Mouse (Mus musculus) retina, postnatal 1 day (tissue): Measurements from ENCODE around the gene Zmynd12.
A peak's percentile ranks its signal among the peaks of the same experiment; 100 is the strongest.

ENCODE experiments used
- DNase-seq: peaks from one replicate; pipeline ENCODE4 v3.0.0-alpha.2; 2012

Gene Zmynd12

DNA sequence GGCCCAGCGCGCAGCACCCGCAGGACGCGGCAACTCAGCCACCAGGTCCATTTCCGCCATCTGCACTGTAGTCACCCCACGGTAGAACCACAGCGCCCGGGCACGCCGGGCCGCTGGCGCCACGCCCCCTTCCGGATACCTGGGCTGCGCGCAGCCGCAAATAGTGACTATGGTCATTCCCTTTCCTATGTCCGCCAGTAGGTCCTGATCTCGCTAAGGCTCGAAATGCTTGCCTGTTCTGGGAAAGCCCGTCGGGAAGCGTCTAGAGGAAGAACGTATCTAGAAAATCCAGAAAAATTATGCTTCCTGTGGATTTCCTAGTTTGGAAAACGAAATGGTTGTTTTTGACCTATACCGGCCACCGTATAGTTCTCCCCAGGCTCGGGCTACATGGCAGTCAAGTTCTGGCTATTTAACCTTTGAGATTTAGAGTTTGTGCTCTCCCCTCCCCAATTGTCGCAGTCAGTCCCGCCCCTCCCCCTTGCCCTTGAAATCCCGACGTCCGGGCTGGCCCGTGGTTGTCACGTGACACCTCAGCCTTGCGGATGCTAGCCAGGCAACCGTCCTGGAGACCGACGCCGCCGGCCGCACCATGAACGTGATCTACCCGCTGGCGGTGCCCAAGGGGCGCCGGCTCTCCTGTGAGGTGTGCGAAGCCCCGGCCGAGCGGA, at the start of gene Zmynd12, which contains the start of gene Ppcs:
Zmynd12 (plus strand) TSS at position 521 of the 671 bp plus-strand sequence.
Ppcs (minus strand) TSS at position 127 of the 671 bp plus-strand sequence.
- DNase-seq, result peak; percentile 95

DNA sequence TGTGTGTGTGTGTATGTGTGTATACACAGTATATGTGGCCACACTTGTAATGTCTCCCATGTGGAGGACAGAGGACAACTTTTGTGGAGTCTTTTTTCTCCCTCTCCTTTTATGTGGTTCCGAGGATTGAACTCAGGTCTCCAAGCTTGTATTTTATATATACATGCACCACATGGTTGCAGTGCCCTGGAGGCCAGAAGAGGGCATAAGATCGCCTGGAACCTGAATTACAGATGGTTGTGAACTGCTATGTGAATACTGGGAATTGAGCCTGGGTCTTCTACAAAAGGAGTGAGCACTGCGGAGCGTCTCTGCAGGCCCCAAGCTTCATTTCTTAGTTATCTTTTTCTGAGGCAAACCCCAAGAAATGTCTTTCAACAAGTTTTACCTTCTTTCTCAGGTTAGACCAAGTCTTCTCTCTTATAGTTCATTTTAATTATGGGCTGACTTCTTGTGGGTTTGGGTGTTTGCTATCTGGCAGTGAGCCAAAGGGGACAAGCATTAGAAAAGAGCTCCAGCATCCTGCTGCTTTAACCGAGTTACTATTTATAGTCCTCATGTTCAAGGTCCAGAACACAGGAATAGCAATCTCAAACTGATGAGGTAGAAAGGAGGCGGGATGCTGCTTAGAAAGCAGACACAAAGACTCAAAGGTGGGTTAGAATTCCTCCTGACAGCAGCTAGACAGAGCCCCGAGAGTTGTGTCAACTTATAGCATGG, 41.0 kb upstream of the Zmynd12 start:
- DNase-seq, result no peak

DNA sequence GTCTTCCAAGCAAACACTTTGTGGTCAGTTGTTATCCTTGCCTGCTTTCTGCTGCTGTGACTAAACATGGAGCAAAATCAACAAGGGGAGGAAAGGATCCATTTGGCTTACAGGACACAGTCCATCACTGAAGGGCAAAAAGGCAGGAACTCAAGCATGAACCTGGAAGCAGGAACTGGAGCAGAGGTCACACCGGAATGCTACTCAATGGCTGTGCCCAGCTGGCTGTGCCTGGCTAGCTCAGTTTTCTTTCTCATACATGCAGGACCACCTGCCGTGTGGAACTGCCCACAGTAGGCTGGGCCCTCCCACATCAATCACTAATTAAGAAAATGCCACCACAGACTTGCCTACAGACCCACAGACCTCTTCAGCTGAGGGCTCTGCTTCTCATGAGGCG, 33.4 kb upstream of the Zmynd12 start:
- peak; percentile 23 for DNase-seq

DNA sequence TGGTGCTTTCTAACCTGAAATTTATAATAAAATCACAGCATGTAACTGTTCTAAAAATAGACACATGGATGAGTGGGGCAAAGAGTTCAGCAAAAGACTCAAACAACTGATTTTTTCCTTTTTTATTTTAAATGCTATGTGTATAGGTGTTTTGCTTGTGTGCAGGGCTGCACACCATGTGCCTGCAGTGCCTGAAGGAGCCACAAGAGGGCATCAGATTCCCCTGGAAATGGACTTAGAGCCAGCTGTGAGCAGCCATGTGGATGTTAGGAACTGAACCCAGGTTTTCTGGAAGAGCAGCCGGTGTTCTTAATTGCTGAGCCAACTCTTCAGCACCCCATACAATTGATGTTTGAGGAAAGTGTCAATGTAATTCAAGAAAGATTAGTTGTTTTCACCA, 32.2 kb upstream of the Zmynd12 start:
- peak; percentile 40 for DNase-seq

DNA sequence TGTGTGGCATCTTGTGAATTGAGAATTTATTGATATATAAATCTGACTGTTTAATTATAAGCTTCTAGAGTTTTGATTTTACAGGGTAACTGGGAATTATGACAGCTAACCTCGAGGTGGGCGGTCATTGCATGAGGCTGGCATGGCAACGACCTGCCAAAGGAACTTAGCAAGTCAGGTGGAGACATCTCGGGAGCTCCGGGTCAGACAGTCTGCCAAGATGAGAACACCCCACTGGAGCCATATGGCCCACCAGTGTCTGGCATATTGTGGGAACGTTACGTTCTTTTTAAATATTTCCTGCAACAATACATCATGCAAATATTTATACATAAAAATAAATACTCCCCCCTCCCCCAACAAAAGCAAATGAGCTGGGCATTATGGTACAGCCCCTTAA, 23.9 kb upstream of the Zmynd12 start:
- no peak for DNase-seq

DNA sequence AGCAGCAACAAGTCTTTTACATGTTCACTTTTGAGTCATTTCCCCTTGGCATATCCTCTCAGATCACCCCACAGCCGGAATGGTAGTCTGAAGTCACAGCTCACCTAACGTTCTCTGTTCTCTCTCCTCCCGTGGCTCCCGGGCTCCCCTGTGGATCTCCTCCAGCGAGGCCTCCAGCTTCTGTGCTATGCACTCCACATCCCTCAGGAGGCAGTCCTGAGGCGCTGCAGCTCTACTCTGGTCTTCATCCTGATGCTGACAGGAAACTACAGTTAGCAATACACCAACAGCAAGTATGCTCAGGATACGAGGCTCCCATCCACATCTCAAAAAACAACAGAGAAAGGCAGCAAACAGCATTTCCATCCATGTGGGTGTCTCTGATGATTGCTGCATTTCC, 21.7 kb upstream of the Zmynd12 start:
- no peak for DNase-seq

DNA sequence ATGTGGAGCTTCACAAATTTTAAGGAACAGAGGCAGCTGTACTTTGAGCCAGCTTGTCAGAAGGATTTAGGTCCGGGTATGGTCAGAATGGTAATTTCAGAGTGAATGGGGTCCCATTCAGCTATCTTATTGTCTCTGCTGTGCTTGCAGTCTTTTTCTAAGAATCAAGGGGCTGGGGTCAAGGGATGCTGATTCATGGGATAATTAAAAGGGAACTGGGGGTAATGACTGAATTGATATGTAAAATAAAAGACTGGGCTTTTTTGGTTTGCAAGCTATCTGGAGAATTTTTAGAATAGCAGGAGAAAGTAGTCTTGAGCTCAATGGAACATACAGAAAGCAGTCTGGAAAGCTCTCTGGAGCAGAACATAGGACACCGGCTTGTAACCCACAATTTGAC, 19.2 kb upstream of the Zmynd12 start:
- DNase-seq, result no peak

DNA sequence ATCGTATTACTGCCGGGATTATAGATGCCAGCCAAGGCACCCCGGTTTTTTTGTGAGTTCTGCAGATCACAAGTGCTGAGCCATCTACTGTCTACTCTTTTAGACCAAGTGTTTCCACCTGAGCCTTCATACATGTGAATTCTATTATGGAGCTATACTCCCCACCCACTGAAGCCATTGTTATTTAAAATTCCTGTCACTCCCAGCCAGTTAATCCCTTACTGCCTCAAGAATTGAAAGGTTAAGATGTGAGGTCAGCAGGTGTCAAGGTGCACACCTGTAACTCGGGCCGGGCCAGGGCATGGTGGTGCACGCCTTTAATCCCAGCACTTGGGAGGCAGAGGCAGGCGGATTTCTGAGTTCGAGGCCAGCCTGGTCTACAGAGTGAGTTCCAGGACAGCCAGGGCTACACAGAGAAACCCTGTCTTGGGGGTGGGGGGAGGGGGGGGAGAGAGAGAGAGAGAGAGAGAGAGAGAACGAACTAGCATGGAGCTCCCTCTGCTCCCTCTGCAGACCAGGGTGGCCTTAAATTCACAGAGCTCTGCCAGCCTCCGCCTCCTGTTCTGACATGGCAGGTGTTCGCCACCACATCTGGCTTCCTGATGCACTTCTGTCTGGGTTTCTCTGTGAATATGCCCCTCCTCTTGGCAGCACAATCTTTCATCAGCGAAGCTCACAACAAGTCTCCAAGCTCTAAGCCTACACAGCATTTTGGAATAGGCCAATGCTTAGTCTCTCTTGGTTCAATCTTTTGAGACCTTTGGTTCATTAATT, 10.6 kb upstream of the Zmynd12 start:
- no peak for DNase-seq

DNA sequence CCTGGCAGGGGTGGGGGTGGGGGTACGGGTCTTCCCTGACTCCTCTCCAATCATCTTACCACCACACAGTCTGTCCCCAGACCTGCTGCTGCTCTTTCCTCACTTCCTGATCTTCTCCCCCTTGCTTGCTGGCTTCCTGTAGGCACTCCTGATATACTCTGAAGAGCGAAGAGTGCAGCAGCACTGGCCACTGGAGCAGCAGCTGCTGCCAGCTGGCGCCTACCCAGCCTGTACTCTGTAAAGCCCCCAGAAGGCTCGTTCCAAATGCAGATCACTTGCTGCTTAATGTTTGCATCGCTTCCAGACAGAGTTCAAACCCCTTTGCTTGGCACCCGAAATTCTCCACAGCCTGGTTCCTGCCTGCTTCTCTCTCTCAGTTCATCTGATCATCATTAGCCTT, 9.8 kb upstream of the Zmynd12 start:
- DNase-seq, result peak; percentile 13

DNA sequence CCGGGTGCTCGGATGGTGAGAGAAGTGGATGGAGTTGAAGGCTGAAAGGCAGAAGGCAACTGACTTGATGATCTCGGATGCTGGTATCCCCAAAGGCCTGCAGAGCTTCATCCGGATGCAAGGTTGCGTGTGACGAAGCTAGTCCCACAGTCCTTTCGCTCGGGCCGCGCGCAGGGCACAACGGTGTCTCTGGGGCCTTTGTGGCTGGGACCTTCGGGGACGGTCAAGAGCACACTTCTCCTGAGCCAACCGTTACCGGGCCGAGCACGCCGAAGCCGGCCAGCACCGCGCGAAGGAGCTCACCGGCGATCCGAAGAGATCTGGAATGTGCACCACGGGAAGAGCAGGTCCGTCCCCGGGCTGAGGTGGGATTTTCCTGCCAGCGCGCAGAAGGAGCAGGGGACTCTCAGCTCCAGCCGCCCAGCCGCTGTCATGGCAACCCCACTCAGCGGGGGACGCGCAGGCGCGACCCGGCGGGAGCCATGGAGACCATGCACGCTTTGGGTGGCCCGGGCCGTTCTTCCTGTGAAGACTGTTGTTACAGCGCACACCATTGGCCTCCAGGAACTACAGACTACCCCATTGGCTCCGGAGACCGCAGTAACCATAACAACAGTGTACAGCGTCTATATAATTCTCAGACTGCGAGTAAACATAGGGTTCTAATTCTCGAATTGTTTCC, 7.4 kb upstream of the Zmynd12 start, which contains the start of gene Ccdc30:
Ccdc30 (minus strand) TSS at position 450 of the 682 bp plus-strand sequence.
- peak; percentile 98 for DNase-seq

DNA sequence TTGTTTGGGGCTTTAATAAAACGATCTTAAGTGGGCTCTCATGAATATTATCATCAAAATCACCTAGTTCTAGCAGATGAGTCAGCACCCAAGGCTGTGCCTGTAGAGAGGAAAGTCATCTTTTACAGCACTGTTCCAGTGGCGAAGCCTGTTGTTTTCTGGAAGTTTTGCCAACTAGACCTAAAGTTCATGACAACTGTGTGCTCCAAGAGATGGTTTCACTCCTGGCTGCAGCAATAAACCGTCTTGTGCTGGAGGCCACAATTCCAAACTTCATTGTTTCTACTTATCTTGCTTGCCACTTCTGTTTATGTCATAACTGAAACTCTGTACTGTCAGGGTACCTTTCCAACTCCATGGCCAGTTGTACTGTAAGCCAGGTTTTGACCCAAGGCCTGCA, 5.3 kb upstream of the Zmynd12 start:
- DNase-seq, result no peak

DNA sequence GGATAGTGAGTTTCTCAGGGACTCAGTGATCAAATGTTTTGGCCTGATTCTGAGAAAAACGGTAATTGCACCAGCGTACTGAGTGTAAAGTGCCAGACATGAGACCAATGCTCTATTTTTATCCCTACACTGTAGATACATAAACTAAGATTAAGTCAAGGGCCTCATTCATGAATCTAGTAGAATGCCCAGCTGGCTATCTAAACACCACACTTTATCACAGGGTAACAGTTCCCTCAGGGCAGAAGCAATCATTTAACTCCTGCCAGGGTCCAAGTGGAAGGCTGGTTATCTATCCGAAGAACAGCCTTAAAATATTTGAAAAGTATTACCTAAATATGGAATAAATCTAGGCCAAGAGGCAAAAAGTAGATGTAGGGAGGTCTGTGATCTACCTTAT, 4.7 kb upstream of the Zmynd12 start:
- DNase-seq, result no peak

DNA sequence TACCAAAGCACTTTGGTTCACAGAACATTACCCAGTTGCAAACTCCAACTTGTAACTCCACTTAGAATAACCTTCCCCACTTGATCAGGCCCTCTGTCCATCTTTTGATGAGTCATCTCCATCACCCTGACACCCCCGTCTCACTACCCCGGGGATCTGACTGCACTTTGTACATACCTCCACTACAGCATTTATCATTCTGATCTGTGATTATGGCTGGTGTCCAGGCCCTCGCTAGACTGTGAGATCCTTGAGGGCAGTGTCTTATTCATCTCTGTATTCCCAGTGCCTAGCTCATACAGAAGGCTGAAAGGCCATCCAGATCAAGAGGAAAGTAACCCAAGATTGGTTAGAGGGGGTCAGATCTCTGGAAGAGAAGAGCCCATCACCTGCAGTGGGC, 1.4 kb upstream of the Zmynd12 start:
- no peak for DNase-seq

DNA sequence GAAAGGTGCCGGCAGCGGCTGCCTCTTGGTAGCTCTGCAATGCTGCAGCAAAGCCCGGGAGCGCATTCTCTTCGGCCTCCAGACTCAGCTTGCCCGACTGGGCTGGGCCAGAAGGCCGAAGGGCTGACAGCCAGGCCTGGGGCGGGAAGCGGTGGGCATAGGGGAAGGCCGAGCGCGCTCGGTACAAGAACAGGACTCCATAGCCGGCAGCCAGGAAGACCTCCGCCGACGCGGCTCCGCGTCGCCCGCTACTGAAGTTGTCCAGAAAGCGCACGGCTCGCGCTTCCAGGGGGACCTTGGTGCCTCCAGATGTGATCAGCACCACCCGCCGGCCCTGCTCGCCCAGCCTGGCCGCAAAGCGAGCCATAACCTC, 707 bp upstream of the Zmynd12 start:
- no peak for DNase-seq

DNA sequence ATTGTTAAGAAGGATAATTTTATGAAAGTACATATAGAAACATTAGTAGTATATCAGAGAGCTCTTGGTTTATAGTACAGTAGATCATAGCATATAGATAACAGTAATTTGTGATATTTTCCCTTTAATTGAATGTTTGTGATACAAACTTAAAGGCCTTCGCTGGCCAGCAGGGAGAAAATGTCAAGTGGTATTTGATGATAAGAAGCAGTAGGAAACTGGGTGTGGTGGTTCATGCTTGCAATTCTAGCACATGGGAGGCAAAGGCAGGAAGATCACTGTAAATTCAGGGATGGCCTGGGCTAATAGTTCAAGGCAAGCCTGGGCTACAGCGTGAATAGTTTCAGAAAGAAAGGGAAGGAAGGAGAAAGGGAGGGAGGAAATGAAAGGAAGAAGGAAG, 2.5 kb downstream of the Zmynd12 start:
- DNase-seq, result no peak

DNA sequence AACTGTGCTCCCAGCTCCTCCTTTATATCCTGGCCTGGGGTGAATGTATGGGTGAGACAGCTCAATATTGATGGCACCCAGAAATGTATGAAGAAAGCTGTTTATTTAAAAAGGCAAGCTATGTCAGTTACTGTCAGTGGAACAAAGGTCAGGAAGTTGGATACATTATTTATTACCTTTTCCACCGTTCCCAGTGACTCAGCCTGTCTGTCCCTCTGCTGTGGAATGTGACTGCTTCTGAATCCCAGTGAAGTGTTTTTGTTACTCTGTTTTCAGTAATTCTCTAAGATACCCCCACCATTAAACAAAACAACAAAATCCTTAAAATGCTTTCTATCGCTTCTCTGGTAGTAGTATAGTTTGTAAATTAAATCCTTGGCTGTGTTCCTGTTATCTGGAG, 3.0 kb downstream of the Zmynd12 start:
- DNase-seq, result no peak

DNA sequence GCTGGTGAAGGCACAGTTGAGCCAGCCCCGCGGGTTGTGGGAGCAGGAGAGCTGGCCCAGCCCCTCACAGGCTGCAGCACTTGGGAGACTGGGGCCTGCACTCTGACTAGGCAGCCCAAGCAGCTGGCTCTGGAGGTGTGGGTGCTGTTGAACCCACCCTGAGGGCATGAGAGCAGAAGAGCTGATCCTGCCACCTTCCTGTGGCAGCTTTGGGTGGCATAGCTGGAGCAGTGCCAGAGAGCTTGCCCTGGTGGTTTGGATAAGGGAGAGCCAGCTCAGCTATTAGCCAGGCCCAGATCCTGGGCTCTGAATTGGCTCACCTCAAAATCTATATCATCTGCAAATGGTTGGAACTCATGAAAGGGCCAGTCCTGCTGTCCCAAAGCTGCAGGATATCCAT, 5.1 kb downstream of the Zmynd12 start:
- no peak for DNase-seq

DNA sequence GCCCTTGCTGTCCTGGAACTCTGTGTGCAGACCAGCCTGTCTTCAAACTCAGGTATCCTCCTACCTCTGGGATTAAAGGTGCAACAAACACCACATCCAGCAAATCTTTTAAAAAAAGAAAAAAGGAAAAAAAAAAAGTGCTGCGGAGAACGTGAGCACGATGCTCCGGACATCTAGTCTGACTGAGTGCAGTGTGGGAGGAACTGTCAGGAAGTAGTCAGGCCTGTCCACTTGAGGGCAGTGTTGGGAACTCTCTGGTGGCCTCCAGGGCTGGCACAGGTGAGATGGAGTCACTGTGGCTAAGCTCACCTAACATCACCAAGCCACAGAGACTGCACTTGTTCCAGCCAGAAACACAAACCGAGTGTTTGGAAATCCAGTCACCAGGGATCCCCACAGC, 8.1 kb downstream of the Zmynd12 start:
- DNase-seq, result peak; percentile 54

DNA sequence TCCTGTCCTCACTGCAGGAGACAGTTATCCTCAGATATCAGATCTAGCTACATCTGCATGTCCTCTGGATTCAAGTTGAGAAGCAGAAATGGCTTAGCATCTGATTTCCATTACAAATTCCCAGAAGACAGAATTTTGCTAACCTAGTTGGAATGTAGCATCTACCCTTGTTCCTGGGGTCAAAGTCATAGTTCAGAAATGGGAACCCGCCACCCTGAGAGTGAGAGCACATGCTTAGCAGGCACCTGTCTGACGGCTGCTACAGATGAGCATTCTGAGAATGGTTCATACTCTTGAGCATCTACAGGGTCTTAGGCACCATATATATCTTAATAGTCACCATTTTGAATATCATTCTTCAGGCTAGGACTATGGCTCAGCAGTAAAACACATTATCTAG, 15.3 kb downstream of the Zmynd12 start:
- DNase-seq, result no peak

DNA sequence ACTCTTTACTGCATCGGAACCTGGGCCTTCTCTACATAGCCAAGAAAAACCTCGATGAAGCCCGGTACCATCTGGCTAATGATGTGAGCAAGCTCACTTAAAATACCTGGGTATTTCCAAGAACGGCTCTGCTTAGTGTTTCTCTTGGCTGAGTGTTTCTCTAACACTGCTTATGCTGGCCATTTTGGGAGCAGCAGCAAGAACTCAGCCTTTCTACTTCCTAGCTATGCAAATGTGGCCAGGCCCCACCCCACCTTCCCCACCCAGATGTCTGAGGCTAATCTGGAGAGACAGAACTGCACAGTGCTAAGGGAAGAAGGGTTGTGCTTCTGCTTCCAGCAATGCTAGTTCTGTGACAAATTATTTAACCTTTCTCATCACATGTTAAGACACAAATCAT, 19.2 kb downstream of the Zmynd12 start:
- DNase-seq, result peak; percentile 48

DNA sequence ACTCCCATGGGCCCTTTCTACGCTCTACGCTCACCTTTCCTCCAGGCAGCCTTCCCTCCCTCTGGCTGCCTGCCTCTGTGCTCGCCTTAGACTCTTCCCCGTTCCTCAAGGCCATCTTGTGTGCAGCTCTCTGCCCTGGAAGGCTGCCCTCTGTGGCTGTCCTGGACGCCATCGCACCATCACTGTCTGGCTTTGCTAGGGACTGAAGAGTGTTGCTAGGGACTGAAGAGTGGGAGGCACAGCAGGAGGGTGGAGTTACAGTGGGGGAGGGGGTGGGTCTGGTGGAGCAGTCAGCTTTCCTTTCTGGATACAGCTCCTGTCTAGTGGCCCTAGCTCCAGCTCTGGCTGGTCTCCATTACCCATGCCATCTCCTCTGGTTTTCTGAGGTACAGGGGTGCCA, 19.9 kb downstream of the Zmynd12 start:
- DNase-seq, result peak; percentile 50

DNA sequence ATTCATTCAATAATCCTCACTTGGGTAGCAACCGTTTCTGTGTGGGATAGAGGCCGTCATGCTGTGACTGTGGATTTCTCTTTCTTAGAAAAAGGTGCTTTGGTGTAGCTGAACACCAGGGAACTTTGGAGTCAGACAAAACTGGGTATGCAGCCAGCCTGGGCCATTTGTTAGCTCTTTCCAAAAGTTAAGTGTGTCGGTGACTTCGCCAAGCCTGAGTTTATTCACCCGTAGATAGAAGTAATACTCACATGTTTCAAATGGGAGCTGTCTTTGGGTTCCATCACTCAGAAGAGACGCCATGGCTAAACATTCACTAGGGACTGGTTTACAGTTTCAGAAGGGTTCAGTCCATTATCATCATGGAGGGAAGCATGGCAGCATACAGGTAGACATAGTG, 24.6 kb downstream of the Zmynd12 start:
- no peak for DNase-seq

DNA sequence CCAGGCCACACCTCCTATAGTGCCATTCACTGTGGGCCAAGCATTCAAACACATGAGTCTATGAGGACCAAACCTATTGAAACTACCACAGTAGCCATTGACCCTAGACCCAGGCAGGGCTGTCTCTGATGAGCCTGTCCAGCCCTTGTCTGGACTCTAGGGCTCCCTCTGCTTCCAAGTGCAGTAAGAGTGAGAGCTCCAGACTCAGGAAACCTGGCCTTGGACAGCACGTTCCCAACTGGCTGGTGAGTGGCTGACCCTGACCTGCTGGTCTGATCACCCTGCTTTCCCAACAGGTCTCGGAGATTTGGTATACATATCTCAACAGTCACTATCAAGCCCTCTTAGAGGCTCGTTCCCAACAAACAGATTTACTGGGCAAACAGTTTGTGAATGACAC, 25.2 kb downstream of the Zmynd12 start:
- DNase-seq, result no peak
